Mouse (Mus musculus): ENCODE results near the gene Ptpa. TPM values are rescaled to one million over a fixed set of nuclear protein-coding genes. Genes with fewer than 3 reads are reported as not detected.
A peak's percentile ranks its signal among the peaks of the same experiment; 100 is the strongest.

The Ptpa gene
- polyA plus RNA-seq, 1 experiment from 2014 or later, result 100.0 TPM

DNA sequence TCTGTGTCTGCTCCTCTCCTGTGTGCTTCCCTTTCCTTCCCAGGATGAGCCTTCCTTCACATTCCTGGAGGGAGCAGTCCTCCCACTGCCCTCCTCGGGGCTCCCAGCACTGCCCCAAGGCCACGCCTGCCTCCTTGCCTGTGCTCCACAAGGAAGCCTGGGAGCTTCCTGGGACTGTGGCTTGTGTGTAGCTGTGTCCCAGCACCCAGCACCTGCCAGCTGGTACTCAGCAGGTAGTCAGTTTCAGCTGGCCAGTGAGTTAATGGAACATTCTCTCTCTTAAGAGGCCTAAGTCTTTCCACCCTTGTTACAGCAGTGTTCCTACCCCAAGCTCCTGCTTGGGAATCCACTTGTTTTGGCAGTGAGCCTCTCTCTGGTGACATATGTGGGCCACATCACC lies 13.0 kb upstream of the Ptpa start:
- H3K4me3 ChIP-seq, result no peak overlapping the region
- 66% methylated on average over 2 of the region's 2 CpGs for WGBS
- no peak overlapping the region for H3K27ac ChIP-seq (replicated peaks)
- H3K36me3 ChIP-seq, result peaks cover 99% of the 10 kb centered on the region
- no peaks in the 10 kb centered on the region for H3K27me3 ChIP-seq (replicated peaks)
- ATAC-seq (ENCODE audit: extremely low read depth, insufficient number of reproducible peaks, low FRiP score, low TSS enrichment), result no peak
- H3K4me1 ChIP-seq, result peaks cover 14% of the 10 kb centered on the region; the same call in 1 of the 2 replicates
- H3K4me2 ChIP-seq, result no peak overlapping the region
- no peak overlapping the region; the same call in 1 of the 2 replicates for H3K9ac ChIP-seq
- no peaks in the 10 kb centered on the region for H3K9me3 ChIP-seq

GRCm38 (mm10) chr2:30403870-30404269 lies 12.0 kb upstream of the Ptpa start:
- H3K27ac ChIP-seq (replicated peaks), result no peak overlapping the region
- no peak overlapping the region for H3K4me3 ChIP-seq
- no peak overlapping the region for H3K4me2 ChIP-seq
- H3K36me3 ChIP-seq, result peaks cover 99% of the 10 kb centered on the region
- no peak for ATAC-seq (ENCODE audit: extremely low read depth, insufficient number of reproducible peaks, low FRiP score, low TSS enrichment)
- no peaks in the 10 kb centered on the region for H3K27me3 ChIP-seq (replicated peaks)
- H3K9ac ChIP-seq, result no peak overlapping the region
- WGBS, result 81% methylated on average over 1 of the region's 1 CpGs
- peaks cover 15% of the 10 kb centered on the region; the same call in 1 of the 2 replicates for H3K4me1 ChIP-seq
- no peaks in the 10 kb centered on the region for H3K9me3 ChIP-seq

- no peak overlapping the region for H3K27ac ChIP-seq (replicated peaks)
- no peak overlapping the region for H3K4me3 ChIP-seq
- H3K9ac ChIP-seq, result no peak overlapping the region
- H3K4me2 ChIP-seq, result no peak overlapping the region
- peaks cover 19% of the 10 kb centered on the region for H3K4me1 ChIP-seq
- no peaks in the 10 kb centered on the region for H3K9me3 ChIP-seq
- no peaks in the 10 kb centered on the region for H3K27me3 ChIP-seq (replicated peaks)
- H3K36me3 ChIP-seq, result peaks cover 91% of the 10 kb centered on the region
- ATAC-seq (ENCODE audit: extremely low read depth, insufficient number of reproducible peaks, low FRiP score, low TSS enrichment), result no peak
- 90% methylated on average over 2 of the region's 2 CpGs for WGBS
Measured at GRCm38 (mm10) chr2:30407221-30407620, 8.6 kb upstream of the Ptpa start.

DNA sequence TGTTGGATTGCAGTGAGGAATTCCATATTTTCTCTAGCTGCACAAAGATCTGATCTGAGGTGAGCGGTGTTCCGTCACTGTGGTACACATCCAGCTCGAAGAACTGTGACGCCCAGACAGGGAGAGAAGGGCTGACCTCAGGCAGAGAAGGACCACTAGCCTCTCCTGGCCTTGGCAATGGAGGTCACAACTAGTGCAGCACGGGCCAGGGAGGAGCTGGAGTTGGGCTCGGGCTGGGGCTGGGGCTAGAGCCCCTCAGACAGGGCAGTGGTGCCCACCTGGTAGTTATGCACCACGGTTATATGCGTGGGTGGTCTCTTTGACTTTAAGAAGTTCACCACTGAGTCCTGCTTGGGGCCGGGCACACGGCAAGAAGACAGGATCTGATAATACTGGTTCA lies 8.1 kb upstream of the Ptpa start:
- no peaks in the 10 kb centered on the region for H3K27me3 ChIP-seq (replicated peaks)
- no peak overlapping the region for H3K27ac ChIP-seq (replicated peaks)
- peaks cover 19% of the 10 kb centered on the region for H3K4me1 ChIP-seq
- no peak overlapping the region for H3K9ac ChIP-seq
- no peak for ATAC-seq (ENCODE audit: extremely low read depth, insufficient number of reproducible peaks, low FRiP score, low TSS enrichment)
- no peaks in the 10 kb centered on the region for H3K9me3 ChIP-seq
- H3K4me2 ChIP-seq, result no peak overlapping the region
- H3K36me3 ChIP-seq, result peaks cover 91% of the 10 kb centered on the region
- WGBS, result 82% methylated on average over 10 of the region's 10 CpGs
- H3K4me3 ChIP-seq, result no peak overlapping the region

- WGBS, result 77% methylated on average over 8 of the region's 8 CpGs
- Histone ChIP-seq H3K9me3 (no peaks in the 10 kb centered on the region), H3K4me2 (no peak overlapping the region), H3K9ac (no peak overlapping the region), H3K27ac (replicated peaks) (0 out of 2 replicates have a peak overlapping the region, but pooled peaks have one; percentile 26), H3K27me3 (replicated peaks) (no peaks in the 10 kb centered on the region), H3K4me1 (peaks cover 19% of the 10 kb centered on the region), H3K4me3 (no peak overlapping the region), H3K36me3 (peaks cover 86% of the 10 kb centered on the region)
- ATAC-seq (ENCODE audit: extremely low read depth, insufficient number of reproducible peaks, low FRiP score, low TSS enrichment), result no peak
Measured at GRCm38 (mm10) chr2:30408452-30409100, 7.3 kb upstream of the Ptpa start.

DNA sequence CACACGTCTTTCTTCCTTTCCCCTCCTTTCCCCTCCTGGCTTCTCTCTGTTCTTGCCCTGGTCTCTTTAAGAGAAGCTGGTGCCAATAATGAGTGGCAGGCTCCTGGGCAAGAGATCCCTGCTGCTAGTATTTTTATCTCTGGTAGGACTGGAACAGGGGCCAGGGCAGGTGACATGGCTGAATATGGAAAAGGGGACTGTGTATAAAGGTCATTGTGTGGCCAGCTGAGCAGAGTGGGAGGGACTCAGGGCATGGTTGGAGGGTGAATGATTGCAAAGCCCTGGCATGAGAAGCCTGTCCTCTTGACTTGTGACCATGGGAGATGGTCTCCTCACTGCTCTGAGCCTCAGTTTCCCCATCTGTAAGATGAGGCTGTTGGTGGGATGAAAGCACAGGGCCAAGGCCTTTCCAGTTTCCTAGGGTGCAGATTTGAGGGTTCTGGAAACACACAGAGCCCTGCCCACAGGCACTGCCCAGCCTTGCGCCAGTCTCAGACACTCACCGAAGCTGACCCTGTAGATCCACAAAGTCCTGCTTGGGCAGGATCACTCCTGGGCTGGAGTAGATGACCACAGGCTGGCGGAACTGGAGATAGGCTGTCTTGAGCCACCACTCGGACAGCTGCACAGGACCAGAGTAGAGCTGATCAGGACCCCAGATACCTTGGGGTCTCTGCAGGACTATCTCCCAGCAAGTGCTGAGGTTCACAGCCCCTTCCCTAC lies 6.2 kb upstream of the Ptpa start:
- H3K9ac ChIP-seq, result 0 out of 2 replicates have a peak overlapping the region, but pooled peaks have one; percentile 25
- no peak overlapping the region for H3K4me2 ChIP-seq
- peak overlapping the region; percentile 65 for H3K27ac ChIP-seq (replicated peaks)
- H3K27me3 ChIP-seq (replicated peaks), result no peaks in the 10 kb centered on the region
- ATAC-seq (ENCODE audit: extremely low read depth, insufficient number of reproducible peaks, low FRiP score, low TSS enrichment), result no peak
- H3K36me3 ChIP-seq, result peaks cover 75% of the 10 kb centered on the region
- WGBS, result 81% methylated on average over 5 of the region's 5 CpGs
- no peak overlapping the region for H3K4me3 ChIP-seq
- H3K4me1 ChIP-seq, result peaks cover 30% of the 10 kb centered on the region
- H3K9me3 ChIP-seq, result no peaks in the 10 kb centered on the region

DNA sequence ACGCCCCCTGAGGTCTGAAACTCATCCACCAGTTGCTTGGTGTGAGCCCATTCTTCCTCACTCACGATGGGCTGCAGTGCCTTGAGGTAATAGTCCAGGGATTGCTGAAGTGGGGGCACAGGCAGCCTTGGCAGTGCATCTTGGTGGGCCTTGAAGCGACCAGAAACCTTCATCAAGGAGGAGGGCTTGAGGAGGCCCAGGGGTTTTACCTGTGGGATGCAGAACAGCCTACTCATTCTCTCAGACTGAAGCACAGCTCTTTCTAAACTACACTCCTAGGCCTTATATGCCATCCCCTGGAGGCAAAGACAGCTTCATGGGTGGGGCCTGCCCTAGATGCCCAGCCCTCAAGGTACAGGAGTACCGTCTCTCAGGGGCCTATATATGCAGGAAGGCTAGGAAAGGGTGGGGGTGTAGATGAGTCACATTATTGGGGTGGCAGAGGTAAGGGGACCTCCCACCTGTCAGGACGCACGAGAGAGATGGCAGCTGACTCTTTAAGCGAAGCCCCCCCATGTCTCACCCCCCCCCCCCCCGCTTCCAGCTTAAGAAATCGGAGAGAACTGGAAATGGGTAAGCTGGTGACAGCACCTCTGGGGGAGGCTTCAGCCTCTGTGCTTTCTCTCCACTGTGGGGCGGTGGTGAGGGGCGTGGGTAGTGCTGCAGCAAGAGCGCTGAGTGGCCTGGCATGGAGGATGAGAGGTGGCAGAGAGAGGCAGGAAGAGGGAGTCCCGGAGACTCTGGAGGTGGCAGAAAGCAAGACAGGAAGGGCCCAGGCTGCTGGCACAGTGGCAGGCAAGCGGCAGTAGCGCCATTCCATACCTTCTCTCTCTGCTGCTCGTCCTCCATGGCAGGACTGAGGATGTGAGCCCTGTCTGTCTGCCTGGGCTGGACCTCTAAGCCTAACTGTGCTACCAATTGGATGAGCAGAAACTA lies 2.5 kb upstream of the Ptpa start:
- Histone ChIP-seq H3K27me3 (replicated peaks) (no peaks in the 10 kb centered on the region), H3K27ac (replicated peaks) (no peak overlapping the region), H3K4me3 (no peak overlapping the region), H3K36me3 (peaks cover 39% of the 10 kb centered on the region), H3K4me2 (peak overlapping the region; percentile 74), H3K4me1 (peaks cover 51% of the 10 kb centered on the region), H3K9me3 (no peaks in the 10 kb centered on the region), H3K9ac (peak overlapping the region; percentile 5; the same call in 1 of the 2 replicates)
- 69% methylated on average over 16 of the region's 16 CpGs for WGBS
- ATAC-seq (ENCODE audit: extremely low read depth, insufficient number of reproducible peaks, low FRiP score, low TSS enrichment), result no peak

GRCm38 (mm10) chr2:30414101-30414500 lies 1.7 kb upstream of the Ptpa start:
- H3K9ac ChIP-seq, result no peak overlapping the region
- H3K4me3 ChIP-seq, result peak overlapping the region; percentile 85
- peak overlapping the region; percentile 74 for H3K4me2 ChIP-seq
- peaks cover 31% of the 10 kb centered on the region for H3K36me3 ChIP-seq
- no peak for ATAC-seq (ENCODE audit: extremely low read depth, insufficient number of reproducible peaks, low FRiP score, low TSS enrichment)
- H3K4me1 ChIP-seq, result peaks cover 53% of the 10 kb centered on the region
- H3K9me3 ChIP-seq, result no peaks in the 10 kb centered on the region
- no peaks in the 10 kb centered on the region for H3K27me3 ChIP-seq (replicated peaks)
- 80% methylated on average over 4 of the region's 4 CpGs for WGBS
- H3K27ac ChIP-seq (replicated peaks), result no peak overlapping the region

- Histone ChIP-seq H3K9ac (peak overlapping the region; percentile 95), H3K4me1 (peaks cover 53% of the 10 kb centered on the region), H3K27me3 (replicated peaks) (no peaks in the 10 kb centered on the region), H3K4me2 (peak overlapping the region; percentile 74), H3K27ac (replicated peaks) (peak overlapping the region; percentile 96), H3K4me3 (peak overlapping the region; percentile 85), H3K9me3 (no peaks in the 10 kb centered on the region), H3K36me3 (peaks cover 26% of the 10 kb centered on the region)
- ATAC-seq (ENCODE audit: extremely low read depth, insufficient number of reproducible peaks, low FRiP score, low TSS enrichment), result no peak
- WGBS, result 50% methylated on average over 5 of the region's 5 CpGs
Measured at GRCm38 (mm10) chr2:30414681-30415080, 1.2 kb upstream of the Ptpa start.

GRCm38 (mm10) chr2:30415157-30415935 lies 493 bp upstream of the Ptpa start, which contains the start of gene Crat:
Gene Crat (minus strand): TSS chr2:30415813.
- H3K4me2 ChIP-seq, result peak within 1 kb of the TSS; percentile 74
- no peaks in the 10 kb centered on the region for H3K27me3 ChIP-seq (replicated peaks)
- ATAC-seq (ENCODE audit: extremely low read depth, insufficient number of reproducible peaks, low FRiP score, low TSS enrichment), result peak; percentile 91
- H3K27ac ChIP-seq (replicated peaks), result peak within 1 kb of the TSS; percentile 96
- H3K4me3 ChIP-seq, result peak within 1 kb of the TSS; percentile 85
- H3K9me3 ChIP-seq, result no peaks in the 10 kb centered on the region
- WGBS, result under 1% methylated on average over 57 of the region's 58 CpGs
- H3K36me3 ChIP-seq, result peaks cover 22% of the 10 kb centered on the region
- H3K9ac ChIP-seq, result peak within 1 kb of the TSS; percentile 95
- H3K4me1 ChIP-seq, result peaks cover 52% of the 10 kb centered on the region
